Mouse (Mus musculus): ENCODE data around the gene Fxyd7. TPM values are rescaled to one million over a fixed set of nuclear protein-coding genes. Genes with fewer than 3 reads are reported as not detected.

Gene Fxyd7
- 0.17 and 0.47 TPM in 2 replicates for polyA plus RNA-seq (2015; fragmentation: Nextera tagmentation; extraction: Ambion mirVana)

DNA sequence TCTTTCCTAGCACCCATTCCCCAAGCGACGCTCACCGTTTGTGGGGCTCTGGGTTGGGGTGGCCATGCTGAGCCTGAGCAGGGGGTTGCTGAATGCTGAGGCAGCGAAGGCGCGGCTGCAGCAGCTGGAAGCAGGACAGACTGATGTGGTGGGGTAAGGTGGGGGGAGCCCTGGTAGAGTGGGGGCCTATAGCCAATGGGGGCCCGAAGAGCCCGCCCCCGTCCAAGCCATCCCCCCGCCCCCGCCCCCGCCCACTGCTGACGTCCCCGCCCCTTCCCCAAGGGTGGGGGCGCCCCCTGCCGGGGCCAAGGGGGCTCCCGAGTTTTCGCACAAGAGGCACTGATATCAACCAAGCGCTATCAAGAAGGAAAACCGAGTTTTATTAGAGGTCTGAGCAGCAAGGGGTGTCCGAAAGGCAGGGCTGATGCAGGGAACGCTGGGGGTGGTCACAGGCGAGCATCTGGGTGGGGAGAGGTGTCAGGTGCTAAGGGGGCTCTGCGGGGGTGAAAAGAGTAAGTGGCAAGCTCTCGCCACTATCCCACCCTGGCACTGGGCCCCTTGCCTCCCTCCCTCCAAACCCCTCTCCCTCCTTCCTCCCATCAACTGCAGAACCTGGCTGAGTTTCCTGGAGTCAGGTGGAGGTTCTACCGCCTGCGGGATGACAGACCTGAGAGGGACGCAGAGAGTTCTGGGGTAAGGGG, at the start of gene Fxyd7:
TSS of gene Fxyd7 (minus strand) at position 147 of the 701 bp plus-strand sequence.
- H3K4me2 ChIP-seq, result peak within 1 kb of the TSS; percentile 38
- DNase-seq, result no peak
- no peak within 1 kb of the TSS for H3K9ac ChIP-seq
- H3K27me3 ChIP-seq, result peaks cover 57% of the 10 kb centered on the region
- H3K4me3 ChIP-seq (replicated peaks), result no peak within 1 kb of the TSS; the same call in 1 of the 2 replicates
- H3K36me3 ChIP-seq, result no peaks in the 10 kb centered on the region
- ATAC-seq (ENCODE audit: low read depth), result no peak
- no peak within 1 kb of the TSS for H3K27ac ChIP-seq
- H3K9me3 ChIP-seq (replicated peaks), result no peaks in the 10 kb centered on the region
- peaks cover 38% of the 10 kb centered on the region for H3K4me1 ChIP-seq (replicated peaks)
- 3% methylated on average over 28 of the region's 28 CpGs for WGBS (ENCODE audit: insufficient replicate concordance)

- ATAC-seq (ENCODE audit: low read depth) (no peak), DNase-seq (no peak)
- Histone ChIP-seq H3K4me2 (no peak overlapping the region), H3K9me3 (replicated peaks) (no peaks in the 10 kb centered on the region), H3K36me3 (no peaks in the 10 kb centered on the region), H3K9ac (no peak overlapping the region), H3K27ac (no peak overlapping the region), H3K27me3 (no peaks in the 10 kb centered on the region), H3K4me1 (replicated peaks) (0 out of 2 replicates have a peak, but pooled peaks cover 5% of the 10 kb centered on the region), H3K4me3 (replicated peaks) (no peak overlapping the region)
- 51% methylated on average over 14 of the region's 14 CpGs for WGBS (ENCODE audit: insufficient replicate concordance)
Measured at GRCm38 (mm10) chr7:31100786-31101185, 49.5 kb upstream of the Fxyd7 start.

- Histone ChIP-seq H3K4me3 (replicated peaks) (no peak overlapping the region), H3K27ac (no peak overlapping the region), H3K9me3 (replicated peaks) (no peaks in the 10 kb centered on the region), H3K36me3 (no peaks in the 10 kb centered on the region), H3K27me3 (no peaks in the 10 kb centered on the region), H3K4me1 (replicated peaks) (no peaks in the 10 kb centered on the region), H3K9ac (no peak overlapping the region), H3K4me2 (no peak overlapping the region)
- WGBS (ENCODE audit: insufficient replicate concordance), result 76% methylated on average over 6 of the region's 6 CpGs
- DNase-seq (no peak), ATAC-seq (ENCODE audit: low read depth) (no peak)
Measured at GRCm38 (mm10) chr7:31099612-31099982, 48.3 kb upstream of the Fxyd7 start.

DNA sequence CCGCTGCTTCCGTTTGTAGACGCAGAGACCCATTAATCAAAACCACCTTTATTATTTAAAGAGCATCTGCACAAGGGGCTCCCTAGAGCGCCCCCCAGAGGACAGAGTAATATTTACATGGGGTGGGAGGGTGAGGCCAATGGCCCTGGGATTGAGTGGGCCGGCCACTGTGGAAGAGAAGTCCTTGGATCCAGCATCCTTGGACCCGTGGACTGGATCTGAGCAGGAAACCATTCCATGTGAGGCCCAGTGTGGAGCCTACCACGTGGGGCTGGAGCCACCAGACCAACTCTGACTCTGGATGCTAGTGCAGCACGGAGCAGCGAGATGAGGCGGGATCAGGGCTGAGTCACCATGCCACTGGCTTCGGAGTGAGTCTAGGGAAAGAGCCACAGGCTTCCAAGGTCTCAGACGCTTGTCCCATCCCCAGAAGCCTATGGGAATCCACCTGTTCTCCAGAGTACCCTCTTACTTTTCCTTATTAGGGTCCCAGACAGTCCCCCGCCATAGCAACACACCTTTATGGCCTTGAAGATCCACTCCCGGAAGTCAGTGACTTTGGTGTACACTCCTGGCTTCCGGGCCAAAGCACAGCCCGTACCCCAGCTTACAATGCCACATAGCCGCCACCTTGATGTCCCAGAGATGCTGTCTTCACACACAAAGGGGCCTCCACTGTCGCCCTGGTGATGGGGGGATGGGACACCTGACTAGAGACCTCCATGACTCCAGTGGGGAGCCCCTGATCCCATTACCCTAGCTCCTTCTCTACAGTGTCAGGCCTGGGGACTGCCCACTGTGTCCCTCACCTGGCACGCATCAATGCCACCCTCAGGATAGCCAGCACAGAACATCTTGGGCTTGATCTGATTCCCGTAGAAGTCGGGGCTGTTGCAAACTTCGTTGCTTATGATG, 47.7 kb upstream of the Fxyd7 start:
- H3K9ac ChIP-seq, result no peak overlapping the region
- WGBS (ENCODE audit: insufficient replicate concordance), result 65% methylated on average over 22 of the region's 22 CpGs
- H3K27ac ChIP-seq, result no peak overlapping the region
- H3K27me3 ChIP-seq, result no peaks in the 10 kb centered on the region
- no peak overlapping the region for H3K4me3 ChIP-seq (replicated peaks)
- no peaks in the 10 kb centered on the region for H3K9me3 ChIP-seq (replicated peaks)
- H3K4me2 ChIP-seq, result no peak overlapping the region
- DNase-seq, result no peak
- no peaks in the 10 kb centered on the region for H3K36me3 ChIP-seq
- ATAC-seq (ENCODE audit: low read depth), result no peak
- H3K4me1 ChIP-seq (replicated peaks), result no peaks in the 10 kb centered on the region

DNA sequence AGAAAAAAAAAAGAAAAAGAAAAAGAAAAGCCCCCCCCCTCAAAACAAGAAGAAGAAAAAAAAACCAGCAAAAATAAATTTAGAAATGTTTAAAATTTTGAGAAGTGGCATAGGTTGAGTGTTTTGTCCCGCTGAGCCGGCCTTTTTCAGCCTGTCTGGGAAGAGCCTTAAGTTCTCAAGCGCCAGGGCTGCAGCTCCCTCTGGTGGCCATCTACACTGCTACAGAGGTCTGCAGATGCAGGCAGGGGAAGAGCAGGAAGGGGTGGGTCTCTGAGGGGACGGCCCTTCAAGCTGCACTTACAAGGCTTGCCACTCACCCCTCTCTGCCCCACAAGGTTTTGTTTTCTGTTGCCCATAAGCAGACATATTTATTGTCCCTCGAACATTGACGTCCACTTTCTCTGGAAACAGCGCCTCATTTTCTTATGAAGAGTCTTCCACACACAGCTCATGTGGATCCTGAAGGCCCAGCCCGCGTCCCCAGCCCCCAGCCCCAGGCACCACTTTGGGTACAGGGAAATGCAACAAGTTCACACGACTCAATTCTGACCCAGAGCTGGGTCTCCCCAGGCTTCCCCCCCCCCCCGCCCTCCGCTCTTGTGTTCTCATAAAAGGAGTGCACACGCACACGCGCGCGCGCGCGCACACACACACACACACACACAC, 46.4 kb upstream of the Fxyd7 start:
- H3K4me3 ChIP-seq (replicated peaks), result no peak overlapping the region
- H3K4me2 ChIP-seq, result peak overlapping the region; percentile 42
- DNase-seq (peak; percentile 52), ATAC-seq (ENCODE audit: low read depth) (peak; percentile 80)
- H3K36me3 ChIP-seq, result no peaks in the 10 kb centered on the region
- no peak overlapping the region for H3K27ac ChIP-seq
- no peaks in the 10 kb centered on the region for H3K27me3 ChIP-seq
- WGBS (ENCODE audit: insufficient replicate concordance), result 43% methylated on average over 20 of the region's 20 CpGs
- no peaks in the 10 kb centered on the region for H3K9me3 ChIP-seq (replicated peaks)
- H3K9ac ChIP-seq, result no peak overlapping the region
- no peaks in the 10 kb centered on the region for H3K4me1 ChIP-seq (replicated peaks)

GRCm38 (mm10) chr7:31096892-31097564, 45.8 kb upstream of the Fxyd7 start:
- Histone ChIP-seq H3K4me2 (no peak overlapping the region), H3K4me1 (replicated peaks) (no peaks in the 10 kb centered on the region), H3K27ac (no peak overlapping the region), H3K9ac (no peak overlapping the region), H3K27me3 (no peaks in the 10 kb centered on the region), H3K36me3 (no peaks in the 10 kb centered on the region), H3K9me3 (replicated peaks) (no peaks in the 10 kb centered on the region), H3K4me3 (replicated peaks) (no peak overlapping the region)
- no peak for DNase-seq
- no peak for ATAC-seq (ENCODE audit: low read depth)
- 57% methylated on average over 9 of the region's 9 CpGs for WGBS (ENCODE audit: insufficient replicate concordance)

DNA sequence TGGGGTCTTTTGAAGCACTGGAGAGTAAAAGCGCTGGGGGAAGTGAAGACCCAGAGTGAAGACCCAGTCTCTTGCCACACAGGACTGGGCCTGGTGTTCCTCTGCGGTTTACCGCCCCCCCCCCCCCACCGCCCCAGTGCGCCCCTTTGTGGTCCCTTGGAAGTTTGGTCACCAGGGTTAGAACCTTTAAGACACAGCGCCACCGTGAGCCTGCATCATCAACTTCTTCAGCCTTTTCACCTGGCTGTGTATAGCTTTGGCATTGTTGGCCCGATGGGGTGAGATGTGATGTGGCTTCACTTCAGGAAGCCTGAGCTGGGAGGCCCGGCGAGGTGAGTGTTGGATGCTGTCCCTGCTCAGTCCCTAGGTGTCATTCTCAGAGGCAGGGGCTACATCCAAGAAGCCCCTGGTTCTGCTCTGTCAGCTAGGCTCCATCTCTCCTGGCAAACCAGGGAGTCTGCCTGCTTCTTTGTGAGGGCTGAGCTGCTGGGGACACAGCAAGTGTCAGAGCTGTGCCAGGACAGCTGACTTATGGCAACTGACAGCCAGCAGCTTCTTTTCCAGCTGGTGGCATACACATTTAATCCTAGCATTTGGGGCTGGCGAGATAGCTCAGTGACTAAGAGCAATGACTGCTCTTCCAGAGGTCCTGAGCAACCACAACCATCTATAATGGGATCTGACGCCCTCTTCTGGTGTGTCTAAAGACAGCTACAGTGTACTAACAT, 43.7 kb upstream of the Fxyd7 start:
- Histone ChIP-seq H3K36me3 (no peaks in the 10 kb centered on the region), H3K9me3 (replicated peaks) (no peaks in the 10 kb centered on the region), H3K4me3 (replicated peaks) (no peak overlapping the region), H3K27me3 (no peaks in the 10 kb centered on the region), H3K27ac (no peak overlapping the region), H3K4me2 (no peak overlapping the region), H3K4me1 (replicated peaks) (no peaks in the 10 kb centered on the region), H3K9ac (no peak overlapping the region)
- no peak for ATAC-seq (ENCODE audit: low read depth)
- WGBS (ENCODE audit: insufficient replicate concordance), result 23% methylated on average over 12 of the region's 12 CpGs
- no peak for DNase-seq

- DNase-seq (no peak), ATAC-seq (ENCODE audit: low read depth) (no peak)
- Histone ChIP-seq H3K36me3 (no peaks in the 10 kb centered on the region), H3K4me1 (replicated peaks) (peaks cover under 1% of the 10 kb centered on the region; the same call in 1 of the 2 replicates), H3K9me3 (replicated peaks) (no peaks in the 10 kb centered on the region), H3K27me3 (no peaks in the 10 kb centered on the region), H3K4me2 (no peak overlapping the region), H3K9ac (no peak overlapping the region), H3K27ac (no peak overlapping the region), H3K4me3 (replicated peaks) (no peak overlapping the region)
- WGBS (ENCODE audit: insufficient replicate concordance), result 36% methylated on average over 2 of the region's 2 CpGs
Measured at GRCm38 (mm10) chr7:31089721-31090120, 38.5 kb upstream of the Fxyd7 start.

DNA sequence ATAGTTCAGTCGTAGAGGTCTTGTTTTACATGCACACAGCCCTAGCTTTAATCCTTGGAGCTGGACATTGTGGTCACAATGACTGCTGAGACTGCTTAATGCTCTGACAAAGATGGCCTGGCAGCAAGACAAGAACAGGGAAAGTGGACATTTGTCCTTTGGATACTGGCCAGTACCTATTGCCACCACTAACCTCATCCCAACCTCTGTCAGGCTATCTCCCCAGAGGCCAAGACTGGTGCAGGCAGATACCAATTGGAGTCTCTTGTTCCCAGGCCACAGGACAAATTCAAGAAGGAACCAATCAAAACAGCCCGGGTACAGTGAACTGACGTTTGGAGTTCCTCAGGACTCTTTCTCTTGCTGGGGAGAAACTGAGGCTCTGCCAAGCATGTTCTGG, 36.9 kb upstream of the Fxyd7 start:
- WGBS (ENCODE audit: insufficient replicate concordance), result 43% methylated on average over 3 of the region's 3 CpGs
- Histone ChIP-seq H3K4me3 (replicated peaks) (no peak overlapping the region), H3K9me3 (replicated peaks) (no peaks in the 10 kb centered on the region), H3K36me3 (no peaks in the 10 kb centered on the region), H3K4me2 (no peak overlapping the region), H3K4me1 (replicated peaks) (peaks cover 11% of the 10 kb centered on the region), H3K27me3 (no peaks in the 10 kb centered on the region), H3K9ac (no peak overlapping the region), H3K27ac (no peak overlapping the region)
- DNase-seq (no peak), ATAC-seq (ENCODE audit: low read depth) (no peak)

- 21% methylated on average over 2 of the region's 2 CpGs for WGBS (ENCODE audit: insufficient replicate concordance)
- H3K9me3 ChIP-seq (replicated peaks), result no peaks in the 10 kb centered on the region
- no peak overlapping the region for H3K4me3 ChIP-seq (replicated peaks)
- H3K4me1 ChIP-seq (replicated peaks), result peaks cover 11% of the 10 kb centered on the region
- ATAC-seq (ENCODE audit: low read depth) (no peak), DNase-seq (no peak)
- no peak overlapping the region for H3K27ac ChIP-seq
- no peaks in the 10 kb centered on the region for H3K36me3 ChIP-seq
- H3K4me2 ChIP-seq, result no peak overlapping the region
- no peak overlapping the region for H3K9ac ChIP-seq
- no peaks in the 10 kb centered on the region for H3K27me3 ChIP-seq
Measured at GRCm38 (mm10) chr7:31087262-31087661, 36.0 kb upstream of the Fxyd7 start.

Measured in liver, embryonic 13.5 days (tissue).